Mouse (Mus musculus) inflammation-experienced regulatory T-cells, adult 6 months (primary cell): Measurements from ENCODE around the gene Abcb5. TPM values are rescaled to one million over a fixed set of nuclear protein-coding genes. Genes with fewer than 3 reads are reported as not detected.

Experiments used
- ATAC-seq: one replicate; pipeline ENCODE4 v1.8.0; 2017
- polyA plus RNA-seq, 3 experiments: library from polyadenylated mRNA; unstranded; fragments of 100-300 nt; shearing (Covaris generic); gene quantifications; one replicate each; pipeline ENCODE4 v1.2.1; 2017

Abcb5 gene
- polyA plus RNA-seq, 3 experiments from 2014 or later, result not detected

DNA sequence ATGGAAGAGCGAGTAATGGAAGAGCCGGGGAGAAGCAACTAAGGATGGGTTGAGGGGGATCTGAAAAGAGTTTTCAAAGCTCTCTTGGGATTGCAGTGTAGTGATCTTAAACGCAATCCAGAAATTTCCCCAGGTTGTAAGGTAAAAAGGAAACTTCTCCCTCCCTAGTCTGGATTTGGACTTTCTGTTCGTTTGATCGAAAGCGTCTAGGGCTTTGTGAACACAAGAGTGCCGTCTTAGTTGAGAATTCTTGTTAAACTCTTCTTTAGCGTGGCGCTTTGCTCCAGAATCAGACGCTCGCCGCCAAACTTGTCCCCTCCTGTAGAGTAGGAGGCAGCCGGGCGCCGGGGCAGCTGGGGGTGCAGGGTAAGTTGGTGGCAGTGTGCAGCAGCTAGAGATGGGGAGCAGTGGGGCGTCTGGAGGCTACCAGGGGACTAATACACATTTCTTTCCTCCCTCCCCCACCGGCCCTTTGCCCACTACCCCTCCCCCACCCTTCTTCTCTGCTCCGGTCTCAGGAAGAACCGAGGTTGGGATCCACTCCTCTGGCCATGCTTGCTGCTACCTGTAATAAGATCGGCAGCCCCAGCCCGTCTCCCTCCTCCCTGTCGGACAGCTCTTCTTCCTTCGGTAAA, 118.2 kb downstream of the Abcb5 start:
- no peak for ATAC-seq

DNA sequence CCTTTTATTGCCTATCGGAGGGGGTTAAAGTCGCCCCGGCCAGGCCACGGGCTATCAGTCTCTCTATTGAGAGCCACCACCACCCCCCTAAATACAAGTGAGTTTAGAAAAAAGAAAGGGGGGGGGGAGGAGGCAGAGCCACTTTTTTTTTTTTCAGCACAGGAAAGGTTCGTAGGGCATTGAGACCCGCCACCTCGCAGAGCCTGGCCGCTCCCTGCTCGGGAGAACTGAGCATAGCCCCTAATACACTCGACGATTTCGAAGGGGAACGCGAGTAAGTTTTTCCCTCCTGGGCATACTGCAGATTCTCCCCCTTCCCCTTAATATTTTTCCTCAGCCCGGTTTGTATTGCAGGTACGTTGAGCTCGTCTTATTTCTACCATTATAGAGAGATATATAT, 118.8 kb downstream of the Abcb5 start:
- ATAC-seq, result no peak

DNA sequence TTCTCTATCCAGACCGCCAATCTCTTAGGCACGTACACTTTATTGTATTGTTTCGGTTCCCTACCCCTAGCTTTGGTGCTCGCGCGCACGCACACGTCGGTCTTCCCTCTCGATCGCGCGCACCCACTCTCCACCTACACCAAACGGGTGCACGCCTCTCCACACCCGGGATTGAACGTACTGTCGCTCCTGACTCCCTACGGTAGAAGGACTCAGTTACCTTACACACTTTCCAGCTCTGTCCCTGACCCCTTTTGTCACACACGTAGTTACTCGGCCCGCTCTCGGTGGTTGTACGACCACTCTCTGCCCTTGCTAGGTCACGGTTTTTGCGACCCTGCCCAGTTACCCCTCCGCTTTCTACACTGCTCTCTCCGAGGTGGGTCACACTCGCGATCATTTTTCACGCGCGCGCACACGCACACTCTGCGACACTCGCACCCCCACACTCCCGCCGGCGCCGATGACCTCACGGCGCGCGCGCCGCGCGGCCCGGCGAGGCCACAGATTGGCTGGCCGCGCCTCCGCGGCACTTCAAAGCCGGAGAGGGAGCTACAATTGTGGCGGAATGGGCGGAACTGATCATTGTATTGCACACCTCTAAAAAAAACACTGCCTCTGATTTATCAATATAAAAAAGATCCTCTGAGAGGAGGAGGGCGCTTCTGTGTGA, 119.4 kb downstream of the Abcb5 start:
- peak; percentile 49 for ATAC-seq

DNA sequence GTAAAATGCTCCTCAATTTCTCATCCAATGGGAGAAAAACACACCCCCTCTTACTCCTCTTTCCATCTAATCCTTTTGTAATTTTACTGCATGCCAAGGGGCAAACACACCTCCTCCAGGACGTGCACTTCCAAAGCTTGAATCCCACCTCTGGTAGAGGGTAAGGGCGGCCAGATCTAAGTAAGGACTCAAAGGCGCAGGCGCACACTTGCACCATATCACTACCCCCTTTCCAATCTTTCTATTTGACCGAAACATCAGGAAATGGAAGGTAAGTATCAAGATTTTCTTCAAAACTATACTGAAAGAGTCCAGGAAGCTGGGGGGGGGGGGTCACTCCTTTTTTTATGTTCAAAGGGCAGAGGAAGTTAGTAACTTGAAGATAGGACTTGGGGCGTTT, 120.0 kb downstream of the Abcb5 start, which contains the start of gene Sp8:
Gene Sp8 (plus strand): TSS at position 109 of the 400 bp plus-strand sequence.
- no peak for ATAC-seq

DNA sequence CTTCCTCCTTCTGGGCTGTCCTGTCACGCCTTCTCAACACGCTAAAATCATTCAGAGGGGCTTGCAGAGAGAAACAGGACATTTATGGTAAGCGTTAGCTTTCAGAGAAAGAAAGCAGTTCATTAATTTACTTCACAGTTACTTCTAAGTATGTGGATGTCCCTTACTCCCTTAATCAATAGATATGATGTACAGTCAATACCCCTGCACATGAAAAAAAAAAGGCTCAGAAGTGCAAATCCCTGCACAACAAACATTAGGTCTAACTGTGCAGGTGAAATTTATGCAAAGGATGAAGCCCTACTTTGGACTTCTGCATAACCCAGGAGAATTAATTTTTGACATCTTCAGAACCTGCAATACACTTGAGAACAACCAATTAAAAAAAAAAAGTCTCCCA, 120.9 kb downstream of the Abcb5 start:
- ATAC-seq, result no peak

DNA sequence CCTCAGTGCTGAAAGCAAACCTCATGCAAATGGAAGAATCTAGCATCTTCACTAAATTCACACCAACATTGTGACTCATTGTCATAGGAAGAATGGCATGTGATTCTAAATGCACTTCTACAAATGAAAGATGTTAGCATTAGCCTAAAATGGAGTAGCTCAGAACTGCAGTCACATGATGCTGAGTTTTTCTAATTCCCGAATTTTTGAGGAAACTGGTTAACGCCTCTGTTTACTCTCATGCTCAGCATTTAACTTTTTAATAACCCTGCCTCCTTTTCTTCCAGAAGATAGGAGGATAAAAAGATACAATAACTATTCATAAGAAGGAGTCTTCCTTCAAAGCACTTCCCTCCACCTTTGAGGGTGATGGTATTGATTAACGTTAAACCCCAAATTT, 121.4 kb downstream of the Abcb5 start:
- ATAC-seq, result no peak

DNA sequence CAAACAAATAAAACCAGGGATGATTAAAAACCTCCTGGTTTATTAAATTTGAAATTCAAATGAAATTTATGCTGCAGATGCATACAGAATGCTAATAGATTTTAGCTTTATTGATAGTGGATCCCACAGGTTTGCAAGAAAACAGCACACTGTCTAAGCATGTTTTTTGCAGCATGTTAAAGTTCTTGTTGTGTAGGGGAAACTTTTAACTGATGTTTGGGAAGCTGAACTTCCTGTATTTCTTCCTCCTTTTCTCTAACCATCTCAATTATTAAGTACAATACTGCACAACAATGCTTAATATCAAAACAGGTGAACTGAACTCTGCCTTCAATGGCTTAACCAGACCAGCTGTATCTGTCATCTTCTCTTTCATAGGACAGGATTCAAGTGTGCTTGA, 122.1 kb downstream of the Abcb5 start:
- ATAC-seq, result no peak

DNA sequence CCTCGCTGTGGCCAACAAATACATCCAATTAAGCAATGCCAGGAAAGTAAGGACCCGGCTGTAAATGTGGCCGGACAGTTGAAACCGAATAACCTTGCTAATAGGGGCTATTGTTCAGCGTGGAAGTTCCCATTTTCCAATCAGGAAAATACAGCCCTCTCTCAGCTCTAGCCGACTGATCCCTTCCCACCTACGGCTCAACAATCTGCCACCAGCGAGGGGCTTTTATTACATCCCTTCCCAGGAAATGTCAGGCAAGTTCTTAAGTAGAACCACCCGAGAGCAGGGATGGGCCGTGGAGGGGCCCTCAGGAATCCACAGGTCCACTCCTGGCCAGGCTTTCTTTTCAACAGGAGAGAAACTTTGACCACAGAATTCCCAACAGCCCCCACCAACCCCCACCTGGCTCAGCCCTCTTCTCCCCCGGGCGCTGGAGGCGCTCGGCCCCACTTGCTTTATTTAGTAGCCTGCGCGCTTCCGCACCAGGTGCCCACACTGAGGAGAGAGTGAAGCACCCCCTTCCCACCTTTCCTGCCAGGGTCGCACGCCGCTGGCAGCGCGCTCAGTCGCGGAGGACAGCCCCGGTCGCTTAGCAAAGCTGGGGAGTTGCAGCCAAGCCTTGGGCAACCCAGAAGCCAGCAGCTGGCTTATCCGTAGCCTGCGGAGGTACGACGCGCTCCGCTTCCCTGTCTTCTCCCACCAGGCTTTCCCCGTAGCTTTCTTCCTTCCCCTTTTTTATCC, 123.4 kb downstream of the Abcb5 start:
- no peak for ATAC-seq

DNA sequence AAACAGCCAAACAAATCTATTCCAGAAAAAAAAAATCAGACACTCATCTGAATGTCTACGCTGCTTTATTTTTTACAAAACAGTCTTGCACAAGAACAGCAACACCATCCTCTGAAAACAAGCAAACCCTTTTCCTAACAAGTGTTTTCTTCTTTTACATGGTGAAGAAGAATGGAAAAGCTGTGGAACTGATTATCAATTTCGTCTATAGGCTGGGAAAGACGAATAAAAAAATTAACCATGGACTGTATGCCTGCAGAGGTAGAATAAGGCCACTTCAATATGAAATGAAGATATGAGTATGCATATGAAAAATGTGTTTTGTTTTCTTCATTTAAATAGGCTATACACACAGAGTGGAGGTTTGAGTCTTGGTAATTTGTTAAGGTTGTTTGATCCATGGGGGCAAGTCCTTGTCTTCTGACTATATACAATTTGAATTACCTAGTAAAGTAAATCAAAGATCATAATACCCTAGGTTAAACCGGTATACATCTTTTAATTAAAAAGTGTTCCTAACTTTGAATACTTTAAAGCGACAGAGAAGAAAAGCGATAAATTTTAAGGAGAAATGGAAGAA, 124.2 kb downstream of the Abcb5 start:
- ATAC-seq, result no peak

DNA sequence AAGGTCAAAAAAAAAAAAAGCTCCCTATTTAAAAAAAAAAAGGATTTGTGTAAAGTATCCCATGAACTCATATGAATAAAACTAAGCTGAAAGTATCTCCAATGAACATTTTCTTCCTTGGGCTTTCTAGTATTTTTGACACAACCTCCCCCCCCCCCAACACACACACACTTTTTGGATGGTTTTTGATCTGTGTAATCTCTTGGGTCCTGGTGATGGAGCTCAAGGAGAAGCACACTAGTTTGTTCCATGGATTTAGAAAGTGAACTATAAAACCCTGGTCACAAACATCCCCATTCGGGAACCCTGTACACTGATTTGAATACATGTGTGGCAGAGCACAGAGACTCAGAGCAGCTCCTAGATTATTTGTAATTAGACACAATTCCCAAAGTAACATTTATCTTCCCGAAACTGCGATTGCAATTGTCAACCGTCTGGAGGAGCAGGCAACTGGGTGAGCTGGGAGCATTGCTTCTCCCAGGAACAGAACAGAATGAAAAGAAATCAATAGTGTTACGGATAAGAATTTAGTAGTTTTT, 124.8 kb downstream of the Abcb5 start:
- no peak for ATAC-seq

DNA sequence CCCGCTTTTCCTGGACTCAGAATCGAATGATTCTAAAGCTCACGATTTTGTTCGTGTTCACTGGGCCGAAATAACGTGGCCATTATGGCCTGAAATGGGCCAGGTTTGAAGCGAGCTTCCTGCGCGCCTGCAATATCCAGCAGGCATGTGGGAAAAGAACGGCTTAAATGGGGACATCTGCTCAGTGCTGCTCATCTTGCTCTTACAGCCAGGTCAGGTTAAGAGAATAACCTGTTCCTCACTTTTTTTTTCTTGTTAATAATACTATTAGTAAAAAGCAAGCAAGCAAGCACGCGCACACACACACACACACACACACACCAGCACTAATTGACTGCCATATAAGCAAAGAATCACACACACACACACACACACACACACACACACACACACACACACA, 125.4 kb downstream of the Abcb5 start:
- no peak for ATAC-seq

DNA sequence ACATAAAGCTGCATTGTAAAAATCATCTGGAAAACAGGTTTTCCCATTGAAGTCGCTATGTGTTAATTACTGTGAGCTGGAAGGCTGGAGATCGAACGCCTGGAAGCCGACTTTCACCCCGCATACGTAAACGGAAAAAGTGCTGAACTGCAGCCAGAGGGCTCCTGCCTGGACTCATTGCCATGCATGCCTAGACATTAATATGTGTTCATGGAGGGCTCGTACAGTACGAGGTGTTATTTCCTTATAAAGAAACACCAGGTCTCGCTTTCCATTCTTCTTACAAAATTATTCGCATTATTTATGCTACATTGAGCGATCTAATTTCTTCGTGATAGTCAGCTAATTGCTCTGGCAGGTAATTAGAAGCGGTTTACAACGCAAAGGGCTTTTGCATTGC, 125.9 kb downstream of the Abcb5 start:
- no peak for ATAC-seq

DNA sequence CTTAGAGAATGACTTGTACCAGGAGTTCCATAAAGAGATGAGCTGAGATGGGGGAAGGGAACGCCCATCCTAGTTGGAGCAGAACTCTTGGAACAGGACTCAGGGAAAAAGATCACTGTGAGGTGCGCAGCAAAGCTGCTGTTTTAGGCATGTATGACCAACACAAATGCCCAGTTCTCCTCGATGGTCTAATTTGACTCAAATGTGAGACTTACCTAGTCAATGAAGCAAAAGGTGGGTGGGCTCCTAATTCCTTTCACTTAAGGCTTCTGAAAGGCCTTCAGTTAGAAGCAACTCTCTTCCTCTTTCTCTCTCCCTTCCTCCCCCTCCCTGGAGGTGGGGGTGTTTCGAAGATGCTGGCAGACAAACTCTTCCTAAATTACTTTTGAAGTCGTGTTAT, 126.8 kb downstream of the Abcb5 start:
- ATAC-seq, result no peak

DNA sequence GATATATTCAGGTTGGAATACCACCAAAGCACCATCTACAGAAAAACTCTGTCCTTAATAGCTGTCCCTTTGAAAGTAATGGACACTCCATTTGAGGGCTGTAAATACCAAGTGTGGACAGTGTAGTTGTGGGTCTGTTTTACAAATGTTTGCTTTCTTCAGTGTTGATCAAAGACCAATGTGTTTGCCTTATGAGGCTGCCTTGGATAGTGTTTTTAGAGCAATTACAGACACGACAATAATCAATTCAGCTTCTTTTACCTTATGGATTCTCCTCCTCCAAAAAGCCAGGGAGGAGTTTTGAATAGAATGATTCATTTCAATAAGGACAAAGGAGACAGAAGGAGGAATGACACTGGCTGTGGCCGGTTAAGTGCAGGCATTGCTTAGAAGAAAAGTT, 128.0 kb downstream of the Abcb5 start:
- ATAC-seq, result no peak

DNA sequence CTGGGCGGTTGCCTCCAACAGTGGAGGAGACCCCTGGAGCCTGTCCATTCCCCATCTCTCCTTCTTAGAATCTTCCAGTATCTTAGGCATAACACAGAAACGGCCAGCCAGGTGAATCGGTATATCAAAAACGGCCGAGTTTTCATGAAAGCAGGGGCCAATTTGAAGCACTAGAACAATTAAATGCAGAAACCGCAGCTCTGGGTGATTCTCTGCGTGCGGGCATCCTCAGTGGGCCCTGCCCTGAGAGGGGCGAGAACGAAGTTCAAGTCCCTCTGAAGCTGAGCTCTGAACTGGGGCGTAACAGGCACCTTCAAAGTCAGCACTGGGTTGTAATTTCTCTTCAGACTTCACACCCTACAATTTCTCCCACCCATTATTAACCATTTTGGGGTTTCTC, 128.9 kb downstream of the Abcb5 start:
- no peak for ATAC-seq

DNA sequence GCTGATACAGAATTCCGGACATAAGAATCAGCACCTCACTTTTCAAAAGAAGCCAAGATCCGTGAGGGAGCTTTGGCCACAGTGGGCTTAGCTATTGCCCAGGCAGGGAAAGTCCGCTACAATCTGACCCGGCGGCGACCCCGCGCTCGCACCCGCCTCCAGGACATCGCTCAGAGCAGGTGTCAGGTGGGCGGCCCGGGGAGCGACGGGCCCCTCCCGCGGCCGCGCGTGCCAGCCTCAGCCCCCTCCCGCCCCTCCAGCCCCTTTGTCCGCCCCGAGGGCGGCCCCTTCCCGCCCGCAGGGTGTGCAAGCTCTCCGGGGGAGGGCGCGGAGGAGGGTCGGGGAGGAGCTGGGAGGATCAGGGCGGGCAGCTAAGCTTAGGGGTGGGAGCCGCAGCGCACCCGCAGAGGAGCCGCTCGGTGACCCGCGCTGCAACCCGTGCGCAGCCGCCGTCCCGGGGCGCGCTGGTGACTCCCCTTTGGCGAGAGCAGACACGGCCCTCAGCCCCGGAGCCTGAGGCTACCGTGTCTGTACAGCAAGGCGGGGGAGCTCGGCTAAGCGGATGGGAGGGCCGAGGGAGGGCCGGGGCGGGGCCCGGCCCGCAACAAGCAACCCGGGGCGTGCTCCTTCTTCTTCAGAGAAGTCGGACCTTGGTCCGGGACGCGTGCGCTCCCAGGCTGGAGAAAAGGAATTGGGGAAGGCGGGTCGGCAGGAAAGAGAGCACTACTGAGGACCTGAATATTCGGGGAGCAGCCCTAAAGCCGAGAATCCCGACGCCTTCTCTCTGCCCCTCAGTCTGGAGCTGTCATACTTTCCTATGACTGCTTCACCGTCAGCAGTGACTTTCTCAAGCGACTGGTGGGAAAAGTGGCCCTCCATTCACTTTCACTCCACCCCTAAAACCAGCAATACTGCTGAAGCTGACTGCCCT, 129.5 kb downstream of the Abcb5 start:
- no peak for ATAC-seq

DNA sequence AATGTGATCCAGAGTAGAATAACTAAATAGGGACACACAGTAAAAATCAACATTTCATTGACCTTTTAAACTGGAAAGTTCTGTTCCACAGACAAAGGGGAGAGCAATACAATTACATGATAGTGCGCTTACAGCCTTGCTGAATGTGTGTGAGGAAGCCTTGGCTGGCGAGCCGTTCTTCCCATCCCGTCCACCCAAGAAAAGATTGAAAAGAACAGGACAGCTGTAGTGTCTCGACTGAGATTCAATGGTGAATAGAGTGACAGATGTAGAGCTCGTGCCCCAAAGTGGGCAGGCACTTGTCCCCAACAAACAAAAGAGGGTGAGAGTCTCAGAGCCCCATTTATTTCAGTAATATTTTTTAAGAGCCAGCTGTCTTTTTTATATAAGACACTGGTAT, 136.3 kb downstream of the Abcb5 start:
- ATAC-seq, result no peak

Other genes starting within 250 kb of the Abcb5 start
- not detected for gene Sp8, start 120.1 kb downstream of the Abcb5 start, polyA plus RNA-seq